Mouse (Mus musculus) G1E (cell line): ENCODE data around the gene Tmem106c. TPM values are rescaled to one million over a fixed set of nuclear protein-coding genes. Genes with fewer than 3 reads are reported as not detected.

Source experiments
- ATAC-seq: 2 replicates; pipeline ENCODE4 v1.8.0; 2016; ENCODE audit warnings: mild to moderate bottlenecking; ENCODE audit not compliant: insufficient number of reproducible peaks, poor library complexity, low FRiP score, severe bottlenecking; ENCODE audit errors: extremely low read depth
- DNase-seq: peaks from one replicate; pipeline ENCODE4 v3.0.0; 2012; ENCODE audit warnings: low spot score
- H3K27me3 ChIP-seq: 2 replicates; pipeline ENCODE4 v1.6.1; 2012; ENCODE audit warnings: mild to moderate bottlenecking, low read length, inconsistent platforms; ENCODE audit not compliant: insufficient read depth
- H3K36me3 ChIP-seq: replicated peaks from 2 replicates; pipeline ENCODE3; 2012; ENCODE audit warnings: mild to moderate bottlenecking, inconsistent platforms
- H3K4me1 ChIP-seq: 2 replicates; pipeline ENCODE4 v1.6.1; 2012; ENCODE audit warnings: low read depth, low read length, inconsistent platforms, mixed read lengths; ENCODE audit not compliant: insufficient read depth
- H3K4me3 ChIP-seq: 2 replicates; pipeline ENCODE4 v1.5.1; 2012; ENCODE audit warnings: low read depth, mild to moderate bottlenecking, inconsistent platforms, low read length, moderate library complexity, mixed read lengths
- H3K9me3 ChIP-seq: replicated peaks from 2 replicates; pipeline ENCODE4 v1.6.1; 2012; ENCODE audit warnings: inconsistent platforms
- CTCF ChIP-seq: IDR thresholded peaks from 2 replicates; pipeline ENCODE4 v1.5.1; 2012; ENCODE audit warnings: low read depth, low read length, inconsistent platforms, mixed read lengths
- GATA1 ChIP-seq: IDR thresholded peaks from 2 replicates; pipeline ENCODE4 v1.6.1; 2012; ENCODE audit warnings: borderline replicate concordance, low read length, inconsistent platforms, mixed read lengths
- GATA2 ChIP-seq: IDR thresholded peaks from 2 replicates; pipeline ENCODE4 v1.6.1; 2012; ENCODE audit warnings: low read depth, low read length, inconsistent platforms, borderline replicate concordance
- POLR2AphosphoS5 ChIP-seq: IDR thresholded peaks from 2 replicates; pipeline ENCODE4 v1.6.1; 2012; ENCODE audit warnings: low read depth, low read length, inconsistent platforms; ENCODE audit not compliant: insufficient replicate concordance
- TAL1 ChIP-seq: conservative IDR thresholded peaks from 2 replicates; pipeline ENCODE4 v1.6.1; 2012; ENCODE audit warnings: low read depth, low read length, inconsistent platforms, mixed read lengths
- polyA plus RNA-seq: library from polyadenylated mRNA; stranded (reverse); fragments of >175 nt; gene quantifications from 2 replicates; pipeline ENCODE4 v1.2.3, GENCODE M21; 2012
- total RNA-seq, 2 experiments: library from RNA; stranded (forward) in 1 of 2; stranded (reverse) in 1 of 2; fragments of 200-1000 nt in 1 of 2; fragments of >200 nt in 1 of 2; fragmentation: Nextera tagmentation in 1 of 2; gene quantifications; 2 replicates each; pipeline ENCODE4 v1.2.3; 2014 to 2017

The Tmem106c gene
- total and polyA plus RNA-seq, 3 experiments, result 18.6 to 54.3 (median 19.2) TPM

DNA sequence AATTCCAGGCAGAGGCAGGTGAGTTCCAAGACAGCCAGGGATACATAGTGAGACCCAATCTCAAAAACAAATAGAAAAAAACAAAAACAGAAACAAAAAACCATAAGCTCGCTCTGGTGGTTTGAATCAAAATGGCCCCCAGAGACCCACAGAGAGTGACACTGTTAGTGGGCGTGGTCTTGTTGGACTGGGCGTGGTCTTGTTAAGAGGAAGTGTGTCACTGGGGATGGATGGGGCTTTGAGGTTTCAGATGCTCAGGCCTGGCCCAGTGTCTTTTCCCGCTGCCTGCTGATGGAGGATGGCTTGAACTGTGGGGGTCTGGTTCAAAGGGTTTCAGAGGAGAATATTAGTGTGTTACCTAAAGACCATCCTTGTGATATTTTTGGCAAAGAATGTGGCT lies 53.9 kb downstream of the Tmem106c start:
- no peaks in the 10 kb centered on the region for H3K36me3 ChIP-seq
- peaks cover 7% of the 10 kb centered on the region for H3K27me3 ChIP-seq
- TF ChIP-seq GATA1, result no peak
- TF ChIP-seq TAL1, result no peak
- TF ChIP-seq CTCF, result no peak
- no peak for TF ChIP-seq POLR2AphosphoS5
- DNase-seq (no peak), ATAC-seq (no peak)
- H3K9me3 ChIP-seq, result no peaks in the 10 kb centered on the region
- H3K4me1 ChIP-seq, result no peaks in the 10 kb centered on the region; the same call in 1 of the 2 replicates
- H3K4me3 ChIP-seq, result no peak overlapping the region

- H3K9me3 ChIP-seq, result no peaks in the 10 kb centered on the region
- no peak overlapping the region for H3K4me3 ChIP-seq
- no peak for ATAC-seq
- TF ChIP-seq GATA2, result no peak
- TF ChIP-seq GATA1, result no peak
- no peak for TF ChIP-seq CTCF
- TF ChIP-seq TAL1, result no peak
- TF ChIP-seq POLR2AphosphoS5, result no peak
- no peaks in the 10 kb centered on the region; the same call in 1 of the 2 replicates for H3K4me1 ChIP-seq
- H3K36me3 ChIP-seq, result no peaks in the 10 kb centered on the region
- no peak for DNase-seq
- H3K27me3 ChIP-seq, result peaks cover 11% of the 10 kb centered on the region
These were observed 55.0 kb downstream of the Tmem106c start for GRCm38 (mm10) chr15:98019047-98019446.

Other genes with a start within 250 kb of the Tmem106c start
- not detected in 2 replicates for gene Endou, start 232.9 kb upstream of the Tmem106c start, total RNA-seq (2014; fragmentation: Nextera tagmentation)
- 0.05 and 0.17 TPM in 2 replicates for gene Endou, start 232.9 kb upstream of the Tmem106c start, total RNA-seq (2017)
- gene Endou, start 232.9 kb upstream of the Tmem106c start, polyA plus RNA-seq, result not detected in 2 replicates
- gene Rapgef3, start 196.2 kb upstream of the Tmem106c start, total RNA-seq (2014; fragmentation: Nextera tagmentation), result not detected in 2 replicates
- gene Rapgef3, start 196.2 kb upstream of the Tmem106c start, total RNA-seq (2017), result under 0.01 and 0.05 TPM in 2 replicates
- gene Rapgef3, start 196.2 kb upstream of the Tmem106c start, polyA plus RNA-seq, result 0.23 and 0.25 TPM in 2 replicates
- 210 and 256 TPM in 2 replicates for gene Slc48a1, start 185.7 kb upstream of the Tmem106c start, total RNA-seq (2014; fragmentation: Nextera tagmentation)
- 108 and 116 TPM in 2 replicates for gene Slc48a1, start 185.7 kb upstream of the Tmem106c start, total RNA-seq (2017)
- gene Slc48a1, start 185.7 kb upstream of the Tmem106c start, polyA plus RNA-seq, result 113 and 125 TPM in 2 replicates
- gene Hdac7, start 119.7 kb upstream of the Tmem106c start, total RNA-seq (2014; fragmentation: Nextera tagmentation), result 20.4 and 21.1 TPM in 2 replicates
- gene Hdac7, start 119.7 kb upstream of the Tmem106c start, total RNA-seq (2017), result 3.0 and 3.9 TPM in 2 replicates
- gene Hdac7, start 119.7 kb upstream of the Tmem106c start, polyA plus RNA-seq, result 117 and 164 TPM in 2 replicates
- 0.45 and 1.1 TPM in 2 replicates for gene Vdr, start 53.6 kb upstream of the Tmem106c start, total RNA-seq (2014; fragmentation: Nextera tagmentation)
- gene Vdr, start 53.6 kb upstream of the Tmem106c start, total RNA-seq (2017), result 0.23 and 0.33 TPM in 2 replicates
- gene Vdr, start 53.6 kb upstream of the Tmem106c start, polyA plus RNA-seq, result 0.09 and 0.11 TPM in 2 replicates
- gene Col2a1, start 40.5 kb downstream of the Tmem106c start, total RNA-seq (2014; fragmentation: Nextera tagmentation), result not detected in 2 replicates
- 0.06 and 0.11 TPM in 2 replicates for gene Col2a1, start 40.5 kb downstream of the Tmem106c start, total RNA-seq (2017)
- gene Col2a1, start 40.5 kb downstream of the Tmem106c start, polyA plus RNA-seq, result 0.01 TPM in 1 of 2 replicates, not detected in the other
- 9.0 and 13.5 TPM in 2 replicates for gene Pfkm, start 128.4 kb downstream of the Tmem106c start, total RNA-seq (2014; fragmentation: Nextera tagmentation)
- gene Pfkm, start 128.4 kb downstream of the Tmem106c start, total RNA-seq (2017), result 42.7 and 48.1 TPM in 2 replicates
- 10.2 and 13.3 TPM in 2 replicates for gene Pfkm, start 128.4 kb downstream of the Tmem106c start, polyA plus RNA-seq
- gene Senp1, start 129.5 kb downstream of the Tmem106c start, total RNA-seq (2014; fragmentation: Nextera tagmentation), result 61.3 and 71.2 TPM in 2 replicates
- 44.4 and 55.5 TPM in 2 replicates for gene Senp1, start 129.5 kb downstream of the Tmem106c start, total RNA-seq (2017)
- gene Senp1, start 129.5 kb downstream of the Tmem106c start, polyA plus RNA-seq, result 17.1 and 18.8 TPM in 2 replicates
- 30.4 and 32.2 TPM in 2 replicates for gene Asb8, start 201.4 kb downstream of the Tmem106c start, total RNA-seq (2014; fragmentation: Nextera tagmentation)
- gene Asb8, start 201.4 kb downstream of the Tmem106c start, total RNA-seq (2017), result 27.2 and 37.5 TPM in 2 replicates
- gene Asb8, start 201.4 kb downstream of the Tmem106c start, polyA plus RNA-seq, result 4.2 and 5.1 TPM in 2 replicates
- gene Ccdc184, start 203.0 kb downstream of the Tmem106c start, total RNA-seq (2014; fragmentation: Nextera tagmentation), result not detected in 2 replicates
- gene Ccdc184, start 203.0 kb downstream of the Tmem106c start, total RNA-seq (2017), result not detected in 2 replicates
- gene Ccdc184, start 203.0 kb downstream of the Tmem106c start, polyA plus RNA-seq, result not detected in 2 replicates
- not detected in 2 replicates for gene Olfr288, start 231.3 kb downstream of the Tmem106c start, total RNA-seq (2014; fragmentation: Nextera tagmentation)
- not detected in 2 replicates for gene Olfr288, start 231.3 kb downstream of the Tmem106c start, total RNA-seq (2017)
- gene Olfr288, start 231.3 kb downstream of the Tmem106c start, polyA plus RNA-seq, result not detected in 2 replicates